Comparison of ENCODE assay signal across 20 mouse cellular contexts in genomic region chr10:21908686-21909085, GRCm38 (mm10). TPM values are rescaled to one million over a fixed set of nuclear protein-coding genes. Genes with fewer than 3 reads are reported as not detected.
DNase-seq lines count a peak whose midpoint lies in the region; ATAC-seq and TF ChIP-seq lines count a peak whose summit lies in the region.
"Had no signal": no experiment of that assay in that cellular context is flagged by ENCODE, and none has a peak within 500 bp of the region (broad histone marks: within the 10 kb centered on the region; RNA-seq: fewer than 3 reads in every experiment).

No protein-coding gene starts in this region.

- no peaks in the 10 kb centered on the region for H3K36me3 ChIP-seq in ES-Bruce4 (ENCODE audit: control insufficient read depth, insufficient read depth, low read length, poor library complexity, severe bottlenecking)
- no peaks in the 10 kb centered on the region for H3K36me3 ChIP-seq in liver, embryonic 11.5 days (ENCODE audit: control insufficient read depth, insufficient read depth, low read length)
- H3K36me3 ChIP-seq: embryonic facial prominence, embryonic 12.5 days; limb, embryonic 15.5 days; midbrain, embryonic 15.5 days had no signal

- no peak for TF ChIP-seq CTCF in ES-Bruce4 (IDR thresholded peaks at IDR 0.05; ENCODE audit: low read depth, low read length)

- H3K27ac ChIP-seq in ES-Bruce4 (ENCODE audit: insufficient read depth, low read length) = peak overlapping the region; percentile 74
- no peak overlapping the region for H3K27ac ChIP-seq in liver, embryonic 11.5 days (ENCODE audit: low read depth, low read length)
- H3K27ac ChIP-seq: embryonic facial prominence, embryonic 12.5 days; limb, embryonic 15.5 days; midbrain, embryonic 15.5 days had no signal

- H3K4me2 ChIP-seq in liver, embryonic 11.5 days = no peak overlapping the region
- H3K4me2 ChIP-seq: embryonic facial prominence, embryonic 12.5 days; limb, embryonic 15.5 days; midbrain, embryonic 15.5 days had no signal

- H3K9me3 ChIP-seq in ES-Bruce4 (replicated peaks; ENCODE audit: control insufficient read depth, insufficient read depth, low read length, poor library complexity, severe bottlenecking) = no peaks in the 10 kb centered on the region
- no peaks in the 10 kb centered on the region for H3K9me3 ChIP-seq in liver, embryonic 11.5 days (ENCODE audit: control insufficient read depth, low read length)
- H3K9me3 ChIP-seq: limb, embryonic 15.5 days; midbrain, embryonic 15.5 days had no signal

- H3K9ac ChIP-seq in ES-Bruce4 (ENCODE audit: low read depth, poor library complexity, severe bottlenecking) = no peak overlapping the region
- no peak overlapping the region for H3K9ac ChIP-seq in liver, embryonic 11.5 days (ENCODE audit: low read depth, low read length)
- H3K9ac ChIP-seq: embryonic facial prominence, embryonic 12.5 days; limb, embryonic 15.5 days; liver, postnatal 0 days; midbrain, embryonic 15.5 days had no signal

- intact Hi-C loops in heart, postnatal 36 days (cut with DNase I) = no loop called here
- intact Hi-C loops in left cerebral cortex, postnatal 25 days (cut with DNase I) = no loop called here

- 72% methylated on average over 1 of the region's 1 CpGs for WGBS in liver, embryonic 11.5 days

- peak; percentile 46 for DNase-seq in heart, adult 8-10 months (ENCODE audit: low spot score)
- no peak for DNase-seq in heart, postnatal 36 days
- peak; percentile 79 for DNase-seq in CD4-positive helper T cell, adult 2 months (ENCODE audit: low read depth, low spot score)
- DNase-seq in induced T-regulatory cell, adult 2 months (ENCODE audit: low read depth) = peak; percentile 79
- DNase-seq in cerebellum, postnatal 25 days = no peak
- no peak for DNase-seq in liver, embryonic 11.5 days (ENCODE audit: low spot score)
- no peak for DNase-seq in left cerebral cortex, postnatal 25 days (ENCODE audit: low spot score in 2 of 2)
- DNase-seq: adrenal gland, postnatal 25 days; cerebellum, adult 8-10 months; kidney, adult 11 months; kidney, postnatal 14 days; liver, postnatal 0 days; right cerebral cortex, postnatal 25 days; thymus, adult 2 months had no signal

- no peak for TF ChIP-seq EP300 in ES-Bruce4 (IDR thresholded peaks at IDR 0.05; ENCODE audit: insufficient read depth, low read depth, low read length)

- no peaks in the 10 kb centered on the region for H3K27me3 ChIP-seq in ES-Bruce4 (ENCODE audit: control insufficient read depth, insufficient read depth, low read length, poor library complexity, severe bottlenecking)
- H3K27me3 ChIP-seq in liver, embryonic 11.5 days (replicated peaks; ENCODE audit: control insufficient read depth, insufficient read depth, low read length) = no peaks in the 10 kb centered on the region
- H3K27me3 ChIP-seq: embryonic facial prominence, embryonic 12.5 days; limb, embryonic 15.5 days; midbrain, embryonic 15.5 days had no signal

- TF ChIP-seq POLR2A in ES-Bruce4 (IDR thresholded peaks at IDR 0.05; ENCODE audit: insufficient read depth, low read length) = no peak

- no peak for ATAC-seq in liver, embryonic 11.5 days (replicated peaks; ENCODE audit: low FRiP score)
- ATAC-seq: forebrain, embryonic 16.5 days; hindbrain, embryonic 16.5 days; liver, postnatal 0 days; midbrain, embryonic 15.5 days had no signal

- H3K4me3 ChIP-seq in ES-Bruce4 (ENCODE audit: low read depth, low read length) = no peak overlapping the region
- H3K4me3 ChIP-seq in liver, embryonic 11.5 days (ENCODE audit: low read depth, low read length) = no peak overlapping the region
- H3K4me3 ChIP-seq: embryonic facial prominence, embryonic 12.5 days; limb, embryonic 15.5 days; midbrain, embryonic 15.5 days had no signal

- H3K4me1 ChIP-seq in ES-Bruce4 (ENCODE audit: control insufficient read depth, insufficient read depth, low read length) = peaks cover 4% of the 10 kb centered on the region
- H3K4me1 ChIP-seq in liver, embryonic 11.5 days (replicated peaks; ENCODE audit: control insufficient read depth, insufficient read depth, low read length) = no peaks in the 10 kb centered on the region

RNA-seq across cellular contexts. Expression of gene Sgk1, which starts 26.7 kb away (rescaled TPM):
- total RNA-seq in heart, adult 8-10 months (2022) = 10 to 100 TPM; 29.3 to 60.0 (median 43.0) TPM
- total RNA-seq in heart, postnatal 36 days (2021) = 10 to 100 TPM; 38.8 to 74.4 TPM
- polyA plus RNA-seq in ES-Bruce4 (2011; ENCODE audit: insufficient read depth, insufficient read length, low read depth, missing spikeins) = 349 and 386 TPM in 2 replicates
- 20.2 and 21.2 TPM in 2 replicates for polyA plus RNA-seq in liver, embryonic 11.5 days (2014; fragmentation: Nextera tagmentation; extraction: Ambion mirVana)
- total RNA-seq in left cerebral cortex, postnatal 25 days (2021) = 10 to 100 TPM; 69.3 to 73.0 TPM

Comparison
In these comparisons a context has a peak if more than half of its experiments do, and no peak if none do; other contexts are left out.
1. DNase-seq: peak in heart, adult 8-10 months (single experiment), CD4-positive helper T cell, adult 2 months (single experiment) and induced T-regulatory cell, adult 2 months (single experiment); none in heart, postnatal 36 days (0 of 2), cerebellum, postnatal 25 days (0 of 2), liver, embryonic 11.5 days (single experiment) and left cerebral cortex, postnatal 25 days (0 of 2).